Mouse (Mus musculus) urinary bladder, postnatal 10 days (tissue): ENCODE results near the gene Olfr876.
"Not testable (repeated sequence)": the region's sequence is repeated elsewhere in the genome, so short reads cannot be mapped to it uniquely, and the experiment has no call there.

Experiments
- DNase-seq: peaks from one replicate; pipeline ENCODE4 v3.0.0; 2022; ENCODE audit warnings: low spot score

The Olfr876 gene

GRCm38 (mm10) chr9:37802731-37803130 lies at the start of gene Olfr876:
TSS of gene Olfr876 (plus strand) at chr9:37803031.
- DNase-seq: no peak

- no peak for DNase-seq
Measured at GRCm38 (mm10) chr9:37761728-37762127, 41.1 kb upstream of the Olfr876 start.

GRCm38 (mm10) chr9:37762541-37762940 lies 40.3 kb upstream of the Olfr876 start:
- DNase-seq: no peak

GRCm38 (mm10) chr9:37770661-37771060 lies 32.2 kb upstream of the Olfr876 start:
- no peak for DNase-seq

GRCm38 (mm10) chr9:37771759-37772158 lies 31.1 kb upstream of the Olfr876 start, which contains the start of gene Olfr875:
TSS of gene Olfr875 (plus strand) at chr9:37771857.
- DNase-seq: no peak

GRCm38 (mm10) chr9:37782766-37783260 lies 20.0 kb upstream of the Olfr876 start:
- DNase-seq: no peak

GRCm38 (mm10) chr9:37783394-37784387 lies 19.1 kb upstream of the Olfr876 start:
- not testable (repeated sequence) for DNase-seq

- no peak for DNase-seq
Measured at GRCm38 (mm10) chr9:37786411-37786810, 16.4 kb upstream of the Olfr876 start.

GRCm38 (mm10) chr9:37802055-37802454 lies 776 bp upstream of the Olfr876 start:
- DNase-seq: no peak

GRCm38 (mm10) chr9:37807235-37807634 lies 4.4 kb downstream of the Olfr876 start:
- no peak for DNase-seq

- DNase-seq: no peak
Measured at GRCm38 (mm10) chr9:37808456-37808855, 5.6 kb downstream of the Olfr876 start.

GRCm38 (mm10) chr9:37808976-37809375 lies 6.1 kb downstream of the Olfr876 start:
- no peak for DNase-seq

GRCm38 (mm10) chr9:37814696-37815095 lies 11.9 kb downstream of the Olfr876 start:
- DNase-seq: no peak

GRCm38 (mm10) chr9:37829881-37830280 lies 27.1 kb downstream of the Olfr876 start:
- no peak for DNase-seq

GRCm38 (mm10) chr9:37833341-37833740 lies 30.5 kb downstream of the Olfr876 start:
- DNase-seq: no peak

GRCm38 (mm10) chr9:37849267-37849666 lies 46.4 kb downstream of the Olfr876 start:
- DNase-seq: no peak

GRCm38 (mm10) chr9:37853969-37854368 lies 51.1 kb downstream of the Olfr876 start, which contains the start of gene Olfr877:
TSS of gene Olfr877 (plus strand) at chr9:37854269.
- DNase-seq: no peak
